Mouse (Mus musculus) neural tube, embryonic 10.5 days (tissue): ENCODE data around the gene Naa35.
"Not testable (repeated sequence)": the region's sequence is repeated elsewhere in the genome, so short reads cannot be mapped to it uniquely, and the experiment has no call there.

ENCODE experiments used
- DNase-seq: peaks from one replicate; pipeline ENCODE4 v3.0.0-alpha.2; 2017; ENCODE audit warnings: low spot score; ENCODE audit errors: extremely low spot score

Naa35 gene

DNA sequence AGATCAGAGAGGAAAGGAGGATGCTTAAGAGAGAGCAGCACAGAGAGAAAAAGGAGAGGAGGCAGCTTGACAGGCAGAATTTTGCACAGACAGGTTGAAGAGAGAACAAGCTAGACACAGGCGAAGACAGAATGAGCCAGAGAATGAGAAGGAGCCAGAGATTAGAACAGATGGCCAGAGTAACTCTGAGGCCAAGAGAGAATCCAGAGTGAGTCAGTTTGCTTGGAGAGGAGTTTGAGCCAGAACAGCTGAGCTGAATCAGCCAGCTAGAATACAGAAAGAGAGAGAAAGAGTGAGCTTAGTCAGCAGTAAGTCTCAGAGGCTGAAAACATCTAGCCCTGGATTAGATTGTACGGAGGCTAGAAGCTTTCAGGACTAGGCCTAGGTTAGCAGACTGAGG lies 12.5 kb upstream of the Naa35 start:
- DNase-seq = no peak

DNA sequence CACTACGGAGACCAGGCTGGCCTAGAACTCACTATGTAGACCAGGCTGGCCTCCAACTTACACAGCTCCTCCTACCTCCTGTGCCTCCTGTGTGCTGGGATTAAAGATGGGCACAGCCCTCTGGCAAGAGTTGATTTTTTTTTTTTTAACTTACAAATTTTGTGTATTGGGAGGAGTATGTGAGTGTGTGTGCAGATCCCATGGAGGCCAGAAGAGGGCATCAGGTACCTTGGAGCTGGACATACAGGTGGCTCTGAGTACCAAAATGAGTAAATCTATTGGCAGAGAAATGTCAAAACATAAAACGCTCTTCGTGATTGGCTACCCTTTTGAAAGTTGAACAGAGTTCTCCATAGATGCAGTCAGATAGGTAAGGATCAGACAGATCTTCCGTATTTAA lies 4.1 kb upstream of the Naa35 start:
- no peak for DNase-seq

DNA sequence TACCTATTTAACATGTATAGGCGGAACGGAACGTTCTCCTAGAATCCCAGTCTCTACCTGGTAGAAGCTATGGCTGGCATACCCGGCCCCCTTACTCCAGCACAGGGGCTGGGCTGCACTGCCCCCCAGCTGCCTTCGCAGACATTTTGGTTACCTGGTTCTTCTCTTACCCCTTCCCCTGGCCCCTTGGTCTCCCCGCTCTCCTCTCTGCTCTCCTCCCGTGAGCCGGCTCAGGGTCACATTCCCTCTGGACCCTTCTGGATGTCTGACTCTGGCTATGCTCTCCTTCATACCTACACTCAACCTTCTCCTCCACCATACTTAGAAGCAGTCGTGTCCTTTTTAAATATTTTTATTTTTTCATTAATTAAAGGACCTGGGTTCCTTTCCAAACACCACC lies 578 bp upstream of the Naa35 start:
- DNase-seq = peak; percentile 50

DNA sequence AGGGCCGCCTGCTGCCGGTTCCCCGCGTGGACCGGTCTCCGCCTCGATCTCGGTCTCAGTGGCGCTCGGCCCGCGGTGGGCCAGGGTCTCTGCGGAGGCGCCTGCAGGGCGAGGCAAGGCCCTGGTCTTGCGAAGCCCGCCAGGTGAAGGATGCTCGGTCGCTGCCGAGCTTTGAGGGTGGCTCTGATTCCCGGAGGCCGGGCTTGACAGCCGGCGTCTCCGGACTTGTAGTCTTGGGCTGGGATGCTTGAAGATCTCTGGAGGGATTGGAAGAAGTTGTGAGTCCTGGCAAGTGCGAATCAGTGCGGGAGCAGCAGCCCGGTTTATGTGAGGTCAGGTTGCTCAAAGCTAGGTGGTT lies 568 bp downstream of the Naa35 start:
- no peak for DNase-seq

DNA sequence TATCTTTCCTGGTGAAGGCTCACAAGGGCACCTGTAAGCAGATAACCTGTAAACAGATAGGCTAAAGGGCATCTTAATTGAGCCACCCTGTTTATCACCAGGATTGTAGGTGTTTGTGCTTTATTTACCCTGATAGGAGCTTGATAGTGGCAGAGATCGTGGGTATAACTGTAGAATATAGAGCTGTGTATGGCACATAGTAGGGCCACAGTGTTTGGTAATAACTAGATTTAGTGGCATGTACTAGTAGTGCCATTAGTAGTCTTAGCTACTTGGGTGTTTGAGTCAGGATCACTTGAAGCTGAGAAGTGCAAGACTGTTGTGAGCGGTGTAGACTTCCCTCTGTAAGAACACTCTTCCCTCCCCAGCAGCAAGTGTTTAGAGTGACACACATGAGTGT lies 2.1 kb downstream of the Naa35 start:
- DNase-seq = no peak

DNA sequence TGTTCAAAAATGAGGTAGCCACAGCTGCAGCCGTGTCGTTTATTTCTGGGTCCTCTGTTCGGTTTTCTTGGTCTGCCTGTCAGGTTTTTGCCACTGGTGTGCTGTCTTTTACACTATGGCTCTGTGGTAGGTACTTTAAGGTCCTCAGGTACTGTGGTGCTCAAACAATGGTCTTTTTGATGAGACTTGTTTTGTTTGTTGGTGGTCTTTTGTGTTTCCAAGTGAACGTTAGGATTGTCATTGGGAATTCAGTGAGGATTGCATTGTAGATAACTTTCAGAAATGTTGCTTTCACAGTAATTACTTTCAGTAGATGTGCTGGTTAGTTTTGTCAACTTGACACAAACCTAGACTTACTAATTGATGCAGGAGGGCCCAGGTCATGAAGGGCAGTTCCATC lies 4.6 kb downstream of the Naa35 start:
- DNase-seq = no peak

DNA sequence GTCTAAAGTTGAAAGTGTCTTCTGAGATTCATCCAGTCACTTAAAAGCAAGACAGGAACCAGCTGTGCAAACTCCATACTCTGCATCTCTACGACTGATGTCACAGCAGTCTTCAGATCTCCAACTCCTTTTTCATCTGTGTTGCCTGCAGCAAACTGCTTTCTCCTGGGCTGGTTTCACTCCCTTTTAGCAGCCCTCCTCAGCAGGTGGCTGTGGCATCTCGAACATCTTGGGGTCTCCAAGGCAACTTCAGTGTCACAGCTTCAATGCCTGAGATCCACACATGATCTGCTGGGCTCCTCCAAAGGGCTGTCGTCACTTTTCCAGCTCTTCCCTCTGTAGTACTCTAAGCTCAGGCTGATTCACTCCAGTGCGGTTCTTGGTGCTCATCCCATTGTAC lies 5.6 kb downstream of the Naa35 start:
- no peak for DNase-seq

DNA sequence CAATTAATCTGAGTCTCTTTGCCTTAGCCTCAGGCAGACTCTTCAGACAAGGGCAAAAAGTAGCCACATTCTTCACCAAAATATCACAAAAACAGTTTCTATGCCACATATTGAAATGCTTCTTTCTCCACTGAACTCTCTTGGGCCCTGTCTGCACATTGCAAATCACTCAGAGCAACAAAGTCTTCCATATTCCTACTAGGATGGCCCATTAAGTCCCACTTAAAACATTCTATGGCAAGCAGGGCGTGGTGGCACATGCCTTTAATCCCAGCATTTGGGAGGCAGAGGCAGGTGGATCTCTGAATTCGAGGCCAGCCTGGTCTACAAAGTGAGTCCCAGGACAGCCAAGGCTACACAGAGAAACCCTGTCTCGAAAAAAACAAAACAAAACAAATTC lies 7.0 kb downstream of the Naa35 start:
- not testable (repeated sequence) for DNase-seq

DNA sequence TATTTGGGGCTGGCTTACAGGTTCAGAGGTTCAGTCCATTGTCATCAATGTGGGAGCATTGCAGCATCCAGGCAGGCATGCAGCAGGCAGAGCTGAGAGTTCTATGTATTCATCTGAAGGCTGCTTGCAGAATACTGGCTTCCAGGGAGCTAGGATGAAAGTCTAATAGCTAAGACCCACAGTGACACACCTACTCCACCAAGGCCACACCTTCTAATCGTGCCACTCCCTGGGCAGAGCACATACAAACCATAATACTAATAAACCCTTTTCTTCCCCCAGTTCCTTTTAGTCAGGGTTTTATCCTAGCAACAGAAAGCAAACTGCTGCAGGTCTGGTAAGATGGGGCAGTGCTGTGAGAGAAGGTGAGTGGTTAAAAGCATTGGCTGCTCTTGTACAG lies 7.6 kb downstream of the Naa35 start:
- no peak for DNase-seq

DNA sequence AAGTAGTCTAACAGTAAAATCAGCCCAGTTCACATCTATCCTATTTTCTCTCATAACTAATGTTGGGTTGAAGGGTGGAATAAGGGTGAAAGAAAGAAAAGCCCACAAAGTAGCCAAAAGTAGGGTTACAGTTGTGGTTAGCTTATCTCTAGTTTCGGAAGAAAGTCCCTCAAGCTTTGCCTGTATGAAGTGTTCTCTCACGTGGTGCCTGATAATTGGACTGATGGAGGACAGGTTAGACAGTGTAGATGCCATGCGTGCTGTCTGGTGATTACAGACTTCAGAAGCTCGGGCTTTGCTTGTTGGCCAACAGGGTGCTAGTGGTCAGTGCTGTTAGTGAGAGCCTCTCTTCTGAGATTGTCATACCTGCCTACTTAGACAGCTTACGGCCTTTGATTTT lies 18.0 kb downstream of the Naa35 start:
- DNase-seq = no peak

DNA sequence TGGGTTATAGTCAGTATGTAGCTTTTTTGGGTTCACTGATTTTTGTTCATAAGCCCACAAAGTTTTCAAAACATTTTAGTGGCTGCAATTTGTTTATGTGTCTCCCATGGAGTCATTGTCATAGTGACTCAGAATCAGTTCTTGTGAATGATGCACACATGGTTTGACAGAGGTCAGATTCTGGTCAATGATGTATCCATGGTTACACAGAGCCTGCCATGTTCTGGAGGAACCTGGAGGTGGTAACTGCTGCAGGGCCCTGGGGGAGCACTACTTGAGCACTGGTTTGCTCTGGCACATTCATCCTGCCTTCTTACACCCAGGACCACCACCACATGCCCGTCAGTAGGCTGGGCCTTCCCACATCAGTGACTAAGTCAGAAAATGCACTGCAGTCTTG lies 19.5 kb downstream of the Naa35 start:
- DNase-seq = no peak

DNA sequence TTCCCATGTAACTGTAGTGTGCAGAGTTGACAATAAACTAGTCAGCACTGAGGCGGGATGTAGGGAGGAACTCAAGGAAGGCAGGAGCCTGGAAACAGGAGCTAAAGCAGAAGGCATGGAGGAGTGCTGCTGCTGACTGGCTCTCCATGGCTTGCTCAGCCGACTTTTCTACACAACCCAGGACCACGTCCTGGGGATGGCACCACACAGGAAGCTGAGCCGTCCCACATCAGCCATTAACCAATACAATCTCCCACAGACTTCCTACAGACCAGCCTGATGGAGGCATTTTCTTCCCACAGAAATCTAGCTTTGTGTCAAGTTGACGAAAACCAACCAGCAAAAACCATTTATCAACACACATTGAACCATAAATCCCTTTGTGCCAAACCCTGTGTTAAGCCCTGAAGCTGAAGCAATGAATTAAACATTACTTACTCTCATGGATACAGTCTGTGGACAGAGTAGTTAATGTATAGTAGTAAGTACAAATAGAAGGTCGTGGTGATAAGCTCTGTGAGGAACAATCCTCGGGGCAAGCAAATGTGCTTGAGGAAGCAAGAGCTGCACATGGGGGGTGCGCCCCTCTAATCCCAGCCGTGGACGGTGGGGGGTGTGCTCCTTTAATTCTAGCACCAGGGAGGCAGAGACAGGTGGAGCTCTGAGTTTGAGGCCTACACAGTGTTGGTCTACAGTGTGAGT lies 20.3 kb downstream of the Naa35 start:
- DNase-seq = no peak

DNA sequence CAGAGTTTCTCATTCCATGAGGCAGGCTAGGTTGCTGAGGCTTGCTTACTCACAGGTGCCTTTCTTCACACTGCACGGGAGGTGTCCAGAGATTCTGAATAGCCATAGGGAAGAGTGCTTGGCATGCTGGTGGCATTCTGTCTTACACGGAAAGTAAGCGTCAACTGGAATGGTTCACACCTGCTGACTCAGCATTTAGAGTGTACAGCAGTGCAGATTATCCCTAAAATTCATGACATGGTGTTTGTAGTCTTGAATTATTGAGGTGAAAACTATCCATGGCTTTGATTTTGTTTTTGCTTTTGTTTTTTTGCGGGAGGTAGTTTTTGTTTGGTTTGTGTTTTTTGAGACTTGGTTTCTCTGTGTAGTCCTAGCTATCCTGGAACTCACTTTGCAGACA lies 24.8 kb downstream of the Naa35 start:
- no peak for DNase-seq

DNA sequence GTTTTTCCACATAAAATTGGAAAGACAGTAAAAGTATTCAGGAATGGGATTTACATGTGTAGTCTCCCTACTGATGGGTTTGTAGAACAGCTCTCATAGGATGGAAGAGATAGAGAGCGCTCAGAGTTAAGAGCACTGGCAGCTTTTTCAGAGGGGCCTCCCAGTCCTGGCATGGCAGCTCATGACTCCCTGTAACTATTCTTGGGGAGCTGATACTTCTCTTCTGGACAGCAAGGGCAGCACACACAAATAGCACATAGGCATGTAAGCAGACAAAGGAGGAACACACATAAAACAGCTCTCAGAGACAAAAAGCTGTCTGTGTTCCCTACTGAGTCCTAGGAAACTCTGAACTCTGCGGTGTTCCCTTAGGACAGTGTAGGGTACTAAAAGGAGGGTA lies 25.4 kb downstream of the Naa35 start:
- DNase-seq = no peak

DNA sequence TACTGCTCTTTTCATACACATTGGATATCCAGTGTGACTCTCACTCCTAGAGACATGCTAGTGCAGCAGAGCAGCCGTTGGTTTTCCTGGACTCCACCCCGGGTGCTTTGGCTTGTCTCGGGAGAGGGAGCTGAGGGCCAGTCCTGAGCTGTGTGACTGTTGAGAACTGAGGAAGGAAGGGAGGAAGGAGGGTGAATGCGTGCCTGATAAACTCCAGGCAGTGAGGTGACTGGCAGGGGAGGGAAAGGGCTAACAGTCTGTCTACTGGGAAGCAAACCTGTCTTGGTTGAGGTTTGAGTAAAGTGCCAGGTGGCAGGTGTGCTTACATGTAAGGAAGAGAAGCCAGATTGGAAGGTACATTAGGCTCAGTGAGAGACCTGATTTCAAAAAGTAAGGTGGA lies 28.8 kb downstream of the Naa35 start:
- no peak for DNase-seq

DNA sequence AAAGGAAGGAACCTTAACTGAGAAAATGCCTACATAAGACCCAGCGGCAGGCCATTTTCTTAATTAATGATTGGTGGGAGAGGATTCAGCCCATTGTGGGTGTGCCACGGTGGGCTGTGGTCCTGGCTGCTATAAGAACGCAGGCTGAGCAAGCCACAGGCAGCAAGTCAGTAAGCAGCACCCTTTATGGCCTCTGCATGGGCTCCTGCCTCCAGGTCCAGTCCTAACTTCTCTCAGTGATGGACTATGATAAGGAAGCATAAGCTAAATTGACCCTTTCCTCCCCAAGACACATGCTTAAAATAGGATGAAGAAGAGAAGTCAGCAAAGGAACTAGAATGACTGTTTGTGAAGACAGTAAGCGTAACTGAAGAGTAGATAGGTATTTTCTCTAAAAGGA lies 30.1 kb downstream of the Naa35 start:
- no peak for DNase-seq

DNA sequence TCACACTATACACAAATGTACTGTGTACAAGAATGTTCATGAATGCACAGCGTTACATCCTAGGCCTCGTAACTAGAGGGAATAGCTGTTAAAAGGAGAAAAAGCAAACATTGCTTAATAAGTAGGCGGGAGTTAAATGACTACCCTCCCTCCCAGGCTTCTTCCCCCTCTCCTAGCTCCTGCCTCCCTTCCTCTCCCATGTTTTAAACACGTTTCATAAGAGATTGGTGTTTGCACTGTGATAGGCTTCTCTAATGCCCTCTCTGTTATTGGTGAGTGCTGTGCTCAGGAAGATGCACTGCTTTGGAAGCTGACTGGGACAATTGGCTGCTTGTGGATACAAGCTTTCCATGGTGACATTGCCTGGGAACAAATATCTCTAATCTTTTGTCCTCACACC lies 30.5 kb downstream of the Naa35 start:
- no peak for DNase-seq

DNA sequence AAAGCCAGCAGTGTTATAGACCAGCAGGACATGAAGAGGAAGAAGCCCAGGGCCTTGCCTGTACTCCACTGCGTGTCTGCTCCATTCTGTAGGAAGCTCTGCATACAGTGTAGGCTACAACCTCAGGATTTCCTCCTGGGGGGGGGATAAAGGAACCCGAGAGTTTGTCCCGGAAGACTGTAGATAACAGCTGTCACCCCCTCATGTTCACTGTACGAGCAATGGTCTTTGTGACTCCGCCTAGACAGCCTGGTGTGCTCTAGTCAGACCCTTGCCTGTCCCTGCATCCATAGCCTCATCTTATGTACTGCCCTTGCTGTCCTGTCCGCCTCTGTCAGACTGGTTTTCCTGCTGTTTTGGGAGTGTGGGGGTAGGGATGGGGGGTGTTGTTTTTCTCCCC lies 33.4 kb downstream of the Naa35 start:
- DNase-seq = no peak

DNA sequence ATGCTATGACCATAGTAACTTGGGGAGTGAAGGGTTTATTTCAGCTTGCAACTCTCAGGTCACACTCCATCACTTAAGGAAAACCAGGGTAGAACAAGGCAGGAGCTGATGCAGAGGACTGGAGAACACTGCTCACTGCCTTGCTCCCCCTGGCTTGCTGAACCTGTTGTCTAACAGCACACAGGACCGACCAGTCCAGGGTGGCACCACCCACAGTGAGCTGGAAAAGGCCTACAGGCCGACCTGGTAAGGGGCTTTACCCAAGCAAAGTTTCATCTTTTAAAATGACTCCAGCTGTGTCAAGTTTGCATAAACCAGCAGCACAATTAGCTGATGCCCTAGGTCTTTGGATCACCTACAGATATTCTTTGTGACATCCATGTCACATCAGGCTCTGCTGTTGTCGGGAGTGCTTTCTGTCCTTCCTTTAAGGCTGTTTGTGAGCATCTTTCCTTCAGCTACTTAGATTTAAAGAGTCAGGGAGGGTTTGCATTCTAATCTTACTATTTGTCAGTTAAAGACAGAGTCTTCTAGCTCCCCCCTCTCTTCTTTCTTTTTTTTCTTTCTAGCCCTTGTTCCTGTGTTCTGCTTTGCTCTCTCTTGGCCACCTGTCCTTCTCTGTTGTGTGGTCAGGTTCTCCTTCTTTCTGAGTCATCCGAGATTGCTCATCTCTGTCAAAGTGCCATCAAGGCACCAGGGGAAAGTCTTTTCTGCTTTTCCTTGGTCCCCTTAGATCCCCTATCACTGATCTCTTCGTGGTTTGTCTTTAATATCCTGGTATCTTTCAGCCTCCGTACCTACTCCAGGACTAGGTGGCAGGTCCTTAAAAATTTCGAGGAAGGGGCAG lies 36.8 kb downstream of the Naa35 start:
- no peak for DNase-seq

DNA sequence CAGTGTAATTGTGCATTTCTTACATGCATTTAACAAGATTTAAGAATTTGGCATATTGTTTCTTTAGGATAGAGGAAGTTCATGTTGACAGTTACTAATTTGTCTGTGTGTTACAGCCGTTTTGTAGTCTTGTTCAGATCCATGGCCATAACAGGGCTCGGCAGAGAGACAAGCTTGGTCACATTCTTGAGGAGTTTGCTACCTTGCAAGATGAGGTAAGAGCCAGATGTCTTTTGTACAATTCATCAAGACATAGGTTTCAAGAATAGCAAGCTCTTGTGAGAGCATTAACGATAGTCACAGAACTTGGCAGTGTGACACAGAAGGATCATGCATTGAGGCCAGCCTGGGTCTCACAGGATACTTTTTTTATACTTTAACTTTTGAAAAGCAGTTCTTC lies 39.3 kb downstream of the Naa35 start:
- no peak for DNase-seq

DNA sequence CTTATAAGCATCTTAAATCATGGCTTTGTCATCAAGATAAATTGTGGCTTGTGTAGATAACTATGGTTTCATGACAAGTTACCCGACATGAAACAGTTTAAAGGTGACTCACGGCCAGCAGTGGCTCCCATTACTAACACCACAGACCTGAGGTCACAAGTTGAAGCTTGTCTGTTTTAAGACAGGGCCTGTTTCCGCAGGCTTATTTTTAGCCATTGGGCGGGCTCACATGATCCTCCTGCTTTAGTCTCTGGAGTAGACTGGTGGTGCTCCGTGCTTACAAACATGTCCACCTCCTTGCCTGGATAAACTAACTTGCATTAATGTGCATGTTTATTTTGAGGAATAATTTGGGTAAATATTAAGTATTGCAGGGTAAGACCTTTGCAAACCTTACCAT lies 39.8 kb downstream of the Naa35 start:
- DNase-seq = no peak

DNA sequence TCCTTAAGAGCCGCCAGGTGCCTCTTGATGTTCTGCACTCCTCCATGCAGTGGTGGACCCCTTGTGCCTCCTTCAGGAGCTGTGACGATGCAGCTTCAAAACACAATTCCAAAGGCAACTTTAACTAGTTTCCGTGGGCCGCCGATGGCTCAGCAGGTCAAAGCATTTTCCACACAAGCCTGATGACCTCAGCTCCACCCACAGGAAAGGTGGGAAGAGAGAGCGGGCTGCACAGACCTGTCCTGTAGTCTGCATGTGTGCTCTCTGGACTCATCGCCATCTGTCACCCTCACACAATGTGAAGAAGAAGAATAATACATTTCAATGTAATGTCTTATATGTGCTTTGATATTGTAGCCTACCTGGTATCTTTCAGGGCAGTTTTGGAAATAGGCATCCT lies 41.7 kb downstream of the Naa35 start:
- no peak for DNase-seq

DNA sequence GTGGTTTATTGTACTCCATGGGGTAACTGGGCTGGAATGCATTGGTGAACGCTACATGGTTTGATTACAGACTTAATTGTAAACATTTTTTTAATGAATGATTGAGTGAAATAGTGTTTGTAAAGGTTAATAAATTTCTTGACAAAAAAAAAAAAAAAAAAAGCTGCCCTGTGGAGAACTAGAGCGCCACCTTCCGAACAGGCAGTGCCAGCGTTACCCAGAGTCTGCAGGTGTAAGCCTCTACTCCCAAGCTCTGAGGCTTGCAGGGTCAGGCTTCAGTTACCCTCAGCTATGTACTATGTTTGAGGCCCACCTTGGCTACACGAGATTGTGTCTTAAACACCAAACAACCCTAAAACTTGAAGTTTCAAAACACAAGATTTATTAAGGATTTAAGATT lies 49.6 kb downstream of the Naa35 start:
- no peak for DNase-seq
